Mouse (Mus musculus): Measurements from ENCODE around the gene Atad1.
"Not testable (repeated sequence)": the region's sequence is repeated elsewhere in the genome, so short reads cannot be mapped to it uniquely, and the experiment has no call there.

Atad1 gene

GRCm38 (mm10) chr19:32749425-32749824 lies 9.8 kb upstream of the Atad1 start:
- peak; percentile 76; the same call in 1 of the 2 replicates for ATAC-seq (ENCODE audit: low TSS enrichment)

- no peak for ATAC-seq (ENCODE audit: low TSS enrichment)
Measured at GRCm38 (mm10) chr19:32740641-32741345, 1.2 kb upstream of the Atad1 start.

- no peak for ATAC-seq (ENCODE audit: low TSS enrichment)
Measured at GRCm38 (mm10) chr19:32737844-32738243, 1.7 kb downstream of the Atad1 start.

GRCm38 (mm10) chr19:32732922-32733321 lies 6.7 kb downstream of the Atad1 start:
- ATAC-seq (ENCODE audit: low TSS enrichment) = no peak

GRCm38 (mm10) chr19:32729785-32730184 lies 9.8 kb downstream of the Atad1 start:
- no peak for ATAC-seq (ENCODE audit: low TSS enrichment)

GRCm38 (mm10) chr19:32726451-32727325 lies 12.9 kb downstream of the Atad1 start:
- no peak for ATAC-seq (ENCODE audit: low TSS enrichment)

GRCm38 (mm10) chr19:32723817-32724216 lies 15.8 kb downstream of the Atad1 start:
- ATAC-seq (ENCODE audit: low TSS enrichment) = 0 out of 2 replicates have a peak, but pooled peaks have one; percentile 38

GRCm38 (mm10) chr19:32720319-32720718 lies 19.3 kb downstream of the Atad1 start:
- no peak for ATAC-seq (ENCODE audit: low TSS enrichment)

- ATAC-seq (ENCODE audit: low TSS enrichment) = no peak
Measured at GRCm38 (mm10) chr19:32717590-32717989, 22.0 kb downstream of the Atad1 start.

- no peak for ATAC-seq (ENCODE audit: low TSS enrichment)
Measured at GRCm38 (mm10) chr19:32715681-32716080, 23.9 kb downstream of the Atad1 start.

GRCm38 (mm10) chr19:32715201-32715600 lies 24.4 kb downstream of the Atad1 start:
- ATAC-seq (ENCODE audit: low TSS enrichment) = peak; percentile 55

GRCm38 (mm10) chr19:32713471-32713870 lies 26.1 kb downstream of the Atad1 start:
- no peak for ATAC-seq (ENCODE audit: low TSS enrichment)

GRCm38 (mm10) chr19:32712588-32713042 lies 27.0 kb downstream of the Atad1 start:
- peak; percentile 85 for ATAC-seq (ENCODE audit: low TSS enrichment)

- peak; percentile 89 for ATAC-seq (ENCODE audit: low TSS enrichment)
Measured at GRCm38 (mm10) chr19:32711761-32712541, 27.6 kb downstream of the Atad1 start.

- no peak for ATAC-seq (ENCODE audit: low TSS enrichment)
Measured at GRCm38 (mm10) chr19:32710288-32710687, 29.3 kb downstream of the Atad1 start.

GRCm38 (mm10) chr19:32708996-32709395 lies 30.6 kb downstream of the Atad1 start:
- no peak for ATAC-seq (ENCODE audit: low TSS enrichment)

GRCm38 (mm10) chr19:32702191-32702590 lies 37.4 kb downstream of the Atad1 start:
- ATAC-seq (ENCODE audit: low TSS enrichment) = no peak

- ATAC-seq (ENCODE audit: low TSS enrichment) = no peak
Measured at GRCm38 (mm10) chr19:32696674-32697073, 42.9 kb downstream of the Atad1 start.

GRCm38 (mm10) chr19:32689724-32690123 lies 49.9 kb downstream of the Atad1 start:
- no peak for ATAC-seq (ENCODE audit: low TSS enrichment)

- not testable (repeated sequence) for ATAC-seq (ENCODE audit: low TSS enrichment)
Measured at GRCm38 (mm10) chr19:32688227-32688626, 51.4 kb downstream of the Atad1 start.

- peak; percentile 98 for ATAC-seq (ENCODE audit: low TSS enrichment)
Measured at GRCm38 (mm10) chr19:32687721-32688120, 51.9 kb downstream of the Atad1 start.

GRCm38 (mm10) chr19:32683081-32683480 lies 56.5 kb downstream of the Atad1 start:
- ATAC-seq (ENCODE audit: low TSS enrichment) = no peak

All from frontal cortex, adult (tissue).